Mouse (Mus musculus): ENCODE results near the gene Marveld3.

Gene Marveld3

GRCm38 (mm10) chr8:109961693-109962367, at the start of gene Marveld3:
Marveld3 (minus strand) TSS chr8:109962203.
- CTCF ChIA-PET, result interaction anchor here (0.7 kb wide), 1 partner anchor 861 kb away, joined by 3 read pairs; no protein-coding TSS in a partner anchor

GRCm38 (mm10) chr8:110010868-110011267, 48.9 kb upstream of the Marveld3 start:
- CTCF ChIA-PET, result no interaction called here

- CTCF ChIA-PET, result no interaction called here
Observed at GRCm38 (mm10) chr8:110008995-110009446, 47.0 kb upstream of the Marveld3 start.

- CTCF ChIA-PET, result no interaction called here
Observed at GRCm38 (mm10) chr8:110008228-110008994, 46.4 kb upstream of the Marveld3 start.

- CTCF ChIA-PET, result no interaction called here
Observed at GRCm38 (mm10) chr8:110006312-110007023, 44.5 kb upstream of the Marveld3 start.

GRCm38 (mm10) chr8:110004300-110004699, 42.3 kb upstream of the Marveld3 start:
- CTCF ChIA-PET, result no interaction called here

GRCm38 (mm10) chr8:110002953-110003352, 41.0 kb upstream of the Marveld3 start:
- CTCF ChIA-PET, result no interaction called here

- CTCF ChIA-PET, result no interaction called here
Observed at GRCm38 (mm10) chr8:109999974-110000373, 38.0 kb upstream of the Marveld3 start.

GRCm38 (mm10) chr8:109998066-109998465, 36.1 kb upstream of the Marveld3 start:
- CTCF ChIA-PET, result no interaction called here

GRCm38 (mm10) chr8:109997381-109997780, 35.4 kb upstream of the Marveld3 start:
- CTCF ChIA-PET, result no interaction called here

GRCm38 (mm10) chr8:109992951-109993350, 30.9 kb upstream of the Marveld3 start:
- CTCF ChIA-PET, result no interaction called here

- CTCF ChIA-PET, result no interaction called here
Observed at GRCm38 (mm10) chr8:109992166-109992565, 30.2 kb upstream of the Marveld3 start.

- CTCF ChIA-PET, result no interaction called here
Observed at GRCm38 (mm10) chr8:109990224-109990623, 28.2 kb upstream of the Marveld3 start, which contains the start of gene Tat. Tat (plus strand) TSS chr8:109990437.

- CTCF ChIA-PET, result no interaction called here
Observed at GRCm38 (mm10) chr8:109989151-109989550, 27.1 kb upstream of the Marveld3 start.

GRCm38 (mm10) chr8:109987776-109988175, 25.8 kb upstream of the Marveld3 start:
- CTCF ChIA-PET, result no interaction called here

- CTCF ChIA-PET, result no interaction called here
Observed at GRCm38 (mm10) chr8:109986384-109986783, 24.4 kb upstream of the Marveld3 start.

- CTCF ChIA-PET, result no interaction called here
Observed at GRCm38 (mm10) chr8:109983944-109984343, 21.9 kb upstream of the Marveld3 start.

GRCm38 (mm10) chr8:109982386-109983105, 20.5 kb upstream of the Marveld3 start:
- CTCF ChIA-PET, result no interaction called here

- CTCF ChIA-PET, result no interaction called here
Observed at GRCm38 (mm10) chr8:109979339-109979738, 17.3 kb upstream of the Marveld3 start.

GRCm38 (mm10) chr8:109972901-109973300, 10.9 kb upstream of the Marveld3 start:
- CTCF ChIA-PET, result no interaction called here

- CTCF ChIA-PET, result interaction anchor here (0.6 to 1.0 kb wide), 2 partner anchors 9 to 23 kb away, joined by 3 to 4 read pairs; no protein-coding TSS in a partner anchor
Observed at GRCm38 (mm10) chr8:109970323-109970722, 8.3 kb upstream of the Marveld3 start.

GRCm38 (mm10) chr8:109968837-109969236, 6.8 kb upstream of the Marveld3 start:
- CTCF ChIA-PET, result no interaction called here
